Mouse (Mus musculus) cerebellum, adult 11 months (tissue): Measurements from ENCODE around the gene Taf3.

Experiments used
- DNase-seq: peaks from one replicate; pipeline ENCODE4 v3.0.0; 2022

Gene Taf3

GRCm38 (mm10) chr2:10010263-10010909 is 38.0 kb downstream of the Taf3 start:
- no peak for DNase-seq

GRCm38 (mm10) chr2:10009671-10010254 is 38.6 kb downstream of the Taf3 start:
- DNase-seq: no peak

- DNase-seq: no peak
Observed at GRCm38 (mm10) chr2:10008593-10008992, 39.8 kb downstream of the Taf3 start.

- no peak for DNase-seq
Observed at GRCm38 (mm10) chr2:10004960-10005621, 43.3 kb downstream of the Taf3 start.

GRCm38 (mm10) chr2:10003358-10003757 is 45.0 kb downstream of the Taf3 start:
- DNase-seq: peak; percentile 10

GRCm38 (mm10) chr2:10001591-10001990 is 46.8 kb downstream of the Taf3 start:
- DNase-seq: no peak

- no peak for DNase-seq
Observed at GRCm38 (mm10) chr2:9997535-9997934, 50.9 kb downstream of the Taf3 start.

DNA sequence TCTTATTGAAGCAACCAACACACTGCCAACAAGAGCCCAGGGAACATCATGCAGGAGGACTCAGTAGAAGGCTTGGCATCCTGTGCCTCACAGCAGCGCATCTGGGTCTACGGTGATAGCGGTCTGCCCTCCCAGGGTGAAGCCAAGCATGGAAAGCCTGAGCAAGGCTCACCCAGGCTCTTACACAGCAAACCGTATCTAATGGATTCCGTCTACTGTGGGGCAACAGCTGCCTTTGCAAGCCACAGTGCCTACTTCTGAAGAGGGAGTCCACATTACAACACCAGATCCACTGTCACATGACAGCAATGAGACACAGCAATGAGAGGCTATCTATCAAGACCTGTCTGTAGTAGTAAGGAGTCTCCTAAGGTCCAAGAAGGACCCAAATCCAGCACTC is 52.3 kb downstream of the Taf3 start:
- DNase-seq: no peak

- DNase-seq: no peak
Observed at GRCm38 (mm10) chr2:9990690-9991229, 57.6 kb downstream of the Taf3 start.

GRCm38 (mm10) chr2:9989649-9990547 is 58.5 kb downstream of the Taf3 start:
- DNase-seq: no peak

- DNase-seq: no peak
Observed at GRCm38 (mm10) chr2:9988290-9988689, 60.1 kb downstream of the Taf3 start.

DNA sequence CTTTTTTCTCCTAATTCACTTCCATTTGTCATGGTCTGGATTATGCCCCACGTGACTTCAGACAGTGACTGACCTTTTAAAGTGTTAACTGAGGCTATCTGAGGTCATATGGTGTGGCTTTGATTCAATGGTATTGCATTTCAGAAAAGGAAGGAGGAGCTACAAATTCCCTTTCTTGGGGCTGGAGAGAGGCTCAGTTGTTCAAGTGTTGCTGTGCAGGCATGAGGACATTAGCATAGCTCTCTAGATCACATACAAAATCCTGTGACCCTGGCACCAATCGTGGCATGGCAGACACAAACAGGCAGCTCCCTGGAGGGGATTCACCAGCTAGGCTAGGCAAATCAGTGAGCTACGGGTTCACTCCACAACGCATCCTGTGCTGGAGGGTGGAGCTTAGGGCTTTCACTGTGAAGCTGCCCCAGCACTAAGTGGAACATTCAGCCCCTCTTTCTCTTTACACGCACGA is 62.4 kb downstream of the Taf3 start:
- DNase-seq: no peak

GRCm38 (mm10) chr2:9982446-9982845 is 66.0 kb downstream of the Taf3 start:
- no peak for DNase-seq

- DNase-seq: no peak
Observed at GRCm38 (mm10) chr2:9971927-9972326, 76.5 kb downstream of the Taf3 start.

DNA sequence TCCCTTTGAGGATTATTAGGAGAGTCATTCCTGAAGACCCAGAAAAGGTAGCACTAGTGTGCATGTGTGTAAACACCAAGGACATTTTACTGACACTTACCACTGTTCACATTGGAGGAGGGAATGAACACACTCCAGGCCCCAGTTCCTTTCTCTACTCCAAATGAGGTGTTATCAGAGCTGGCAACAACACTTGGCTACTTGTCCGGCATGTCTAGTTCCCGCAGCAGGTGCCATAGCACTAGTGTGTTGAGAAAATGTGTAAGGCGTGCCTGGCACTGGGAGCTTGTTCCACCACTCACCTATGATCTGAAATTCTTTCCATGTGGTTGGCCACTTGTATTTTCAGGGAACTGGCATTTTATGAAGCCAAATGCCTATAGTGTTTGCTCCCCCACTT is 77.8 kb downstream of the Taf3 start:
- no peak for DNase-seq

- DNase-seq: no peak
Observed at GRCm38 (mm10) chr2:9970178-9970577, 78.2 kb downstream of the Taf3 start.

- no peak for DNase-seq
Observed at GRCm38 (mm10) chr2:9969734-9970133, 78.7 kb downstream of the Taf3 start.

DNA sequence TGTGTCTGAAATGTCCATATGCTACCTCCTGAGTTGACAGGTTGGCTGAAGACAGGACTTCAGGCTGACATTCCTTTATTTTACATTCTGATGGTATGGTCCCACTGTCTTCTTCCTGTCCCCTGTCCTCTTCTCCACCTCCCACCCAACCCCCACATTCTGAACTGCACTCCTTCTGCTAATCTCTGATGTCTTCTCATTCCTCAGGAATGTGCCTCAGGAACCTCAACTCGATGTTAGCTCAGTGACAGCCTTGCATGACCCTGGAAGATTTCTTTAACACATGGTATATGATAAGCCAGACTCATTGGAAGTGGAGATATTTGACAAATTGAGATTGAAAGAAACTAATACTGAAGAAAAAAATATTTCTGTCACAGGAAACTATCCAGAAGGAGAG is 81.8 kb downstream of the Taf3 start:
- no peak for DNase-seq

GRCm38 (mm10) chr2:9965608-9966007 is 82.8 kb downstream of the Taf3 start:
- no peak for DNase-seq

DNA sequence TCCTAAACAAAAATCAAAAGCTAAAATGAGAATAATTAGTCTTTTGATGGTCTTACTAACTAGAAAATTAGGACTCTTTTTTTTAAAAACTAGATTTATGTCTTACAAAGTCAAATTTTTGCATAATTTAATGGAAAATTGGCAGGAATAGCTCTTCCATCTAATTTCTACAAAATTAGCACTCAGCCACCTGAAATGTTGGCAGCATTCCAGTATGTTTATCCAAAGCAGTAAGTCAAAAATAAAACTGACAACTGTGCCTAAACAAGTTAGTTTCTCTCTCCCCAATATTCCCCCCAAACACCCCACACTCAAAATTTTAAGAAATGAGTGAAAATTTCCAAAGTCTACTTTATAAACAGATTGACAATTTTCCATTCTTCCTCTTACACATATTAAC is 85.5 kb downstream of the Taf3 start:
- no peak for DNase-seq

GRCm38 (mm10) chr2:9961708-9962107 is 86.7 kb downstream of the Taf3 start:
- DNase-seq: no peak

- DNase-seq: no peak
Observed at GRCm38 (mm10) chr2:9958011-9958410, 90.4 kb downstream of the Taf3 start.

- DNase-seq: no peak
Observed at GRCm38 (mm10) chr2:9956546-9956945, 91.8 kb downstream of the Taf3 start.
